Mouse (Mus musculus): ENCODE measurements around the gene Gm10477.
"Not testable (repeated sequence)": the region's sequence is repeated elsewhere in the genome, so short reads cannot be mapped to it uniquely, and the experiment has no call there.

Gene Gm10477

DNA sequence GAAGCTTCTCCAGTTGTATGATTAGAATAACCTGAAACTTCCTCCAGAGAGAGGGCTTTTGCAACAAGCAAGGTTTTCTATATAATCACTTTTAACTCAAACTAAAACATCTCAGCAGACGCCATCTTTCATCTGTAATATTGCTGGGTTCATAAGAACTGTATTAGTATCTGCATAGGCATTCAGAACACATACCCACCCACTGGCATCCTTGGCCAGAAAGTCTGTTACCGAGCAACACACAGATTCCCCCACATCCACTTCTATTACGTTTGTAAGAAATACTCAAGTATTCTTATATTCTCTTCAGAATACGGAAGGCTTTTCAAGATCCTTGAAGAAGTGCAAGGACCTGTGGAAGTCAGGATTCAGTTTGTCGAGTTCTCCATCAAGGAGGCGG, at the start of gene Gm10477:
Gm10477 (plus strand) TSS at position 301 of the 400 bp plus-strand sequence.
- not testable (repeated sequence) for DNase-seq (ENCODE audit: low read depth, low spot score)

DNA sequence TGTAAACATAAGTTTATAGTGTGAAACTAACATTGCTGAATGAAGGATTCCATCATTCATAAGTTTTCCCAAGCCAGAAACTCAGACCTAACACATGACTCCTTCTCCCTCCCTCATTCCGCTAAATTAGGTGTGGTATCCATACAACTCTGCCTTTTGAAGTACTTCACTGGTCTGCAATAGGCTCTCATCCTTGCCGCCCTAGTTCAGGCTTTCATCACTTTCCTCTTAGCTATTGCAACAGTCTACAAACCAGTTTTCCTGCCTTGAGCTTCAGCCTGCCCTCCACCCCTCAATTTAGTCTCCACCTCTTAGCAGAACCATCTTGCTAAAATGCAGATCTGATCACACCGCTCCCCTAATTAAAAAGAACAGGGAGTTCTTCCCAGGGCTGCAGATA, 47.0 kb upstream of the Gm10477 start:
- no peak for DNase-seq (ENCODE audit: low read depth, low spot score)

DNA sequence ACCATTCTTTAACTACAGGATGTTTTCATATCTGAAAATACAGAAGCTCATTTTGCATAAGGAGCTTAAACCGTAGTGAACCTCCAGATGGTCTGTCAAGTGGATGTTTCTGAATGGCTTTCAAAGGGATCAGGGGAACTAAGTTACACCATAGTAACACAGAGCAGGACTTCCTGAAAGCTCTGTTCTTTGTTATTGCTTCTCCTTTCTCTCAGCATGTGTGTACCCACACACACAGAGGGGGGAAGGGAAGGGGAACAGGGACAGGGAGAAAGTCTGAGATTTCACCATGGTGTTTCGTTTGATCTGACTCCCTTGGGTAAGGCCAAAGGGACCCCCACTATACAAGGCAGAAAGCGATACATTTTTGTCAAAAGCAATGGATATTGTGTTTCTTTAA, 42.6 kb upstream of the Gm10477 start:
- no peak for DNase-seq (ENCODE audit: low read depth, low spot score)

DNA sequence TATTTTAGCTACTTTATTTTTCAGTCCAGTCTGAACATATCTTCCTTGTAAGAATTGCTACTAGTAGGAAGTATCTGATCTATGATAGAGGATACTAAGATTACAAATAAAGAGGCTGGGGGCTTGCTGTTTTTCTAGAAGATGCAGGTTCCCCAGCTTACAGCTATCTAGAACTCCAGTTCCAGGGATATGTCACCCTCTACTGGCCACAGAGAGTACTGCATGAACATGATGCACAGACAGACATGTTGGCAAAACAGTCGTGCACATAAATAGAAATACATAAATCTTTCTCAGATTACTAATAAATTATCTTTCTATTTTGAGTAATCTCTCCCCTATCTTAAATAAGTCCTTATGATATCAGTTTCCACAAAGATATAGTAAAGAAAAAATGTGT, 34.8 kb upstream of the Gm10477 start:
- DNase-seq (ENCODE audit: low read depth, low spot score) = no peak

DNA sequence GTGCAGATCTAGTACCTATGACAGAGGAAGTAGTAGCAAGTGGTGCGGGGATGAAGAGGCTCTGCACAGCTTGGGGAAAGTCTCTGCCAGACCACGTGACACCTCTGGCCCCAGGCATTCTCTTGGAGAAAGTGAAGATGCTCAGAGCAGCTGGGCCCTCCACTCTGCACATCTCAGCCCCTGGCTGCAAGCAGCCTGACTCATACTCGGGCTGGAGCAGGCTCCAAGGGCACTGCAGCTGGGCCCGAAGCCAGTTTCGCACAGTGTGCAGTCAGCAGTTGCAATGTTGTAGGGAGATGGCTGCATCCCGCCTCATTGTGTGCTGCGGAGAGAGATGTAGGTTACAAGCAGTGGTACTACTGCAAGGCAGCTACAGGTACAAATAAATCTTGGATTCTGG, 27.3 kb upstream of the Gm10477 start:
- DNase-seq (ENCODE audit: low read depth, low spot score) = no peak

DNA sequence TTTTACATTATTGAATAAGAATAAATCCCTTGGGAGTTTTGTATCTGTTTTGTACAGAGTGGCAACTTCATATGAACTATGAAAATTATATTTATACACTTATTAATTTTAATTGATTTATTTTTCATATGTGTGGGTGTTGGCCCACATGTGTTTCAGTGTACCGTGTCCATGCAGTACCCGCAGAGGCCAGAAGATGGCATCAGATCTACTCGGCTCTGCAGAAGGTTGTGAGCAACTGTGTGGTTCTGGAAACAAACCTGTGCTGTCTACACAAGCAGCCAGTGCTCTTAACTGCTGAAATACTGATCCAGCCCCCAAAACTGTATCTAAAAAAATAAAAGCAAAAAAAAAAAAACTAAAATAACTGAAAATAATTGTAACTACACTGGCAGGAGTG, 6.7 kb downstream of the Gm10477 start:
- no peak for DNase-seq (ENCODE audit: low read depth, low spot score)

DNA sequence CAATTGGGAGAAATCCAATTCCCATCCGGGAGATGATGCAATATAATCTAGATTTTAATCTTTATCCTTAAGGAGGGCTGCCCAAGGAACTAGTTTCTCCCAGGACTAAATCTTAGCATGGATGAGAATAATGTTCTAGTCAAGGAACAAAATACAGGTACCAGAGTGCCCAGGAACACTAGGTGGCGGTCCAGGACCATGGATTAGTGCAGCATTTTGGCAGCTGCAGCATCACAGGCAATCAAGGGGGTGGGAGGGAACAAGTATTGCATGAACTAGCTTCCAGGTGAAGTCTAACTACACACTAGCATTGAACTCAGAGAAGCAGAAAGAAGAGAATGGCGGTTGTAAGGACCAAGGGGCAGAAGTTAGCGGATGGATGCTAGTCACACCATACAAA, 12.6 kb downstream of the Gm10477 start:
- DNase-seq (ENCODE audit: low read depth, low spot score) = no peak

DNA sequence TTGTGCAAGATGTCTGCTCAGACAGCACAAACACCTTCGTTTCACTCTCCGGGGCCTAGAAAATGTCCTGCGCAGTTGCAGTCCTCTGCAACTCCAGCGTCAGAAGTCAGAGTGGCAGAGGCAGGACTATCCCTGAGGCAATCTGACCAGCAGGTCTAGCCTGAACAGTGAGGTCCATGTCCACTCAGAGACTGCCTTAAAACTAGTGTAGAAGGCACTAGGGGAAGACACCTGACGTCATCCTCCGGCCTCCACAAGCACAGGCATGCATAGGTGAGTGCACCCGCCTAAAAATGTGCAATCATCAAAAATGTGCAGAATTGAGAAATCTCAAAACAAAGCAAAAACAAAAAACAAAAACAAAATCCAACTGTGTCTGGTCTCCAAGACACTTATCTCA, 25.0 kb downstream of the Gm10477 start, which contains the start of gene Gm648:
Gm648 (minus strand) TSS at position 101 of the 400 bp plus-strand sequence.
- no peak for DNase-seq (ENCODE audit: low read depth, low spot score)

DNA sequence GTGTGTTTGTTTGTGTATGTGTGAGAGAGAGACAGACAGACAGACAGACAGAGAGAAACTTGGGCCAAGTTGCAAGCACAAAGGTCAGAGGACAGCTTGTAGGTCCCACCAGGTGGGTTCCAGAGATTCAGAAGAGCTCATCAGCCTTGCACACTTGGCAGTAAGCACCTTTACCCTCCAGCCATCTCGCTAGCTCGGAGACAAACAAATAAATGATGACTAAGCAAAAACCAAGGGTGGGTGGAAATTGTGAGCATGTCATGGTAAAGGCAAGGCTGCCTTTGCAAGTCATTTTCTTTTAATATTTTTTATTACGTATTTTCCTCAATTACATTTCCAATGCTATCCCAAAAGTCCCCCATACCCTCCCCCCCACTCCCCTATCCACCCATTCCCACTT, 29.0 kb downstream of the Gm10477 start:
- no peak for DNase-seq (ENCODE audit: low read depth, low spot score)

DNA sequence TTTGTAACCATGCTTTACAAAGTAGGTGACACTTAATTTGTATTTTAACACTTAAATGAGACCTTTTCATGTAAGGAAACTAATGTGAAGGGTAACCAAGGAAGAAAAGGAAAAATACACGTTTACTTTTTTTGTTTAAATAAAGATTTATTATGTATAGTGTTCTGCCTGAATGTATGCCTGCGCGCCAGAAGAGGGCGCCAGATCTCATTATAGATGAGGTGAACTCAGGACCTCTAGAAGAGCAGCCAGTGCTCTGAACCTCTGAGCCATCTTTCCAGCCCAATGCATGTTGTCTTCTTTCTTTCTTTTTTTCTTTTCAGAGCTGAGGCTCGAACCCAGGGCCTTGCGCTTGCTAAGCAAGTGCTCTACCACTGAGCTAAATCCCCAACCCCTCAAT, 47.9 kb downstream of the Gm10477 start:
- no peak for DNase-seq (ENCODE audit: low read depth, low spot score)

Measured in brain, embryonic 18.5 days (tissue).